Mouse (Mus musculus): ENCODE measurements around the gene Rasgef1c.
A peak's percentile ranks its signal among the peaks of the same experiment; 100 is the strongest.

The Rasgef1c gene

DNA sequence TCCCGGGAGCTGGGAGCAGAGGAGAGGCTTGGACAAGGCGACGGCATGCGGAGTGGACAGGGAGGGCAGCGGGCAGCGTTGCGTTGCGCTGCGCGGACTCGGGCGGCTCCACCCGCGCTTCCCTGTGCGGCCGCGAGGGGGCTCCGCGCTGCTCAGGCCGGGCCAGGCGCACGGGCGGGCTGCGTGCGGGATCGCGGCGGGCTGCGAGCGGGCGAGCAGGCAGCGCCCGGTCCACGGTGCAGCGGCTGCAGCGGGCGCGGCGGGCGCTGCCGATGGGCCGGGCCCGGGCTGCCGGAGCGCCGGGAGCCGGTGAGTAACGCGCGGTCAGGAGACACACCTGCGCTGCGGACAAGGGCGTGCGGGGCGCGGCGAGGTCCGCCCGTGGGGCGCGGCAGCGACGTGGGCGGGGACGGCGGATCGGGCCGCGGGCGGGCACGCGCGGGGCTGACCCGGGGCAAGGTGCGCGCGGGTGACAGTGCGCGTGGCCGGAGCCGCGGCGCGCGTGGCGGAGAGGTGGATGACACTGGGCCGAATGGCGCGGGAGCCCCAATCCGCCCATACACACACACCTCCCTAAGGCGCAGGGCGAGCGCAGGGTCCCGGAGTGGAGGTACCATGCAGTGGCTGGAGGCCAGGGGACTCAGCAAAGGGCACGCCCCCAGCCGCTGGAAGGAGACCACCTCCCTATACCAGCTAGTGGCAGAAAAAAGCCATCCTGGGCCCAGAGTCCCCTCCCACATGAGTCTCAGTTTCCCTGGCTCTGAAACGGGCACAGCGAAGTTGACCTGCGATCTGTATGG lies at the start of gene Rasgef1c:
TSS of gene Rasgef1c (plus strand) at position 177 of the 800 bp plus-strand sequence.
- DNase-seq (ENCODE audit: low spot score) = peak; percentile 43

DNA sequence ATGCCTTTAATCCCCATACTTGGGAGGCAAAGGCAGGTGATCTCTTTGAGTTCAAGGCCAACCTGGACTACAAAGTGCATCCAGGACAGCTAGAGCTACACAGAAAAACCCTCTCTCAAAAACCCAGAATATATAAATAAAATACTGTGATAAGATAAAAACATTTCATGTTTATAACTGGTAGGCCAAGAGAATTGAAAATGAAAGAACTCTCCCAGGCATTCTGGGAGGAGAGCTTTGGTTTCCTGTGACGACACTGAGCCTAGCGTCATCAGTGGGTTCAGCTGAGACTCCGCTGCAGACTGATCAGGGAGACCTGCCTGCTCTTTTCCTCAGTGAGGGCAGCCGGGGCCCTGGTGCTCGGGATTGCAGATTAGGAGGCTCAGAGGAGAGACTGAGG lies 46.5 kb upstream of the Rasgef1c start:
- DNase-seq (ENCODE audit: low spot score) = no peak

DNA sequence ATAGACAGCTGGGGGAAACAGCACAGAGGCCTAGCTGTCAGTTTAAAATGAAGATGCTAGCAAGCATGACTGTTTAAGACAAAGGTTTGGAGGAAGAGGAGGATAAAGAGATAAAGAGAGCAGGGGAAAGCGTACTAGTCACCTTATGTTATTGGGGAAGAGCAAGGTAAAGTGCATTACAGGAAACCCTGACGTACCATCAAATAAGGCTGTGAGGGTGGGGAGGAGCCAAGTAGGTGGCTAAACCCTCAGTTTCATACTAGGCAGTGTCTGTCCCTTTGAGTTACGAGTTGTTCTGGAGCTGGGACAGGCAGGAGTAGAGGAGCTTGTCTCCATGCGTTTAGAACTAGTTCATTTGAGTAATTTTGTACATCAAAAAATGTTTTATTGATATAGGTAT lies 40.5 kb upstream of the Rasgef1c start:
- no peak for DNase-seq (ENCODE audit: low spot score)

DNA sequence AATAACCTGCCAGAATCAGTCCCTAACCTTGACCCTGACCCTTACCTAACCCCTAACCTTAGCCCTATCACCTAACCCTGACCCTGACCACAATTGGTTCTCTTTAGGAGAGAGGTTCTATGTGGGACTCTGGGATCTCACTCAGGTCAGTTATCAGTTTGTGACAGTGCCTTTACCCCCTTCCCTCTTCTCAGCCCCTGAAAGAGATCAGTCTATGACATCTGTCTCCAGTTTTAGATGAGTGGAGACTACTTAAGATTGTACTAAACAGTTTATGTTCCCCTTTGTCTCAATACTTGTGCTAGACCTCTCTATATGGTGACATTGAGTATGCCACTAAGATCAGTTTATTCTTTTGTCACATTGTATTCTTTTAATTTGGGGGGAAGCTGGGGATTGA lies 37.7 kb upstream of the Rasgef1c start:
- DNase-seq (ENCODE audit: low spot score) = no peak

DNA sequence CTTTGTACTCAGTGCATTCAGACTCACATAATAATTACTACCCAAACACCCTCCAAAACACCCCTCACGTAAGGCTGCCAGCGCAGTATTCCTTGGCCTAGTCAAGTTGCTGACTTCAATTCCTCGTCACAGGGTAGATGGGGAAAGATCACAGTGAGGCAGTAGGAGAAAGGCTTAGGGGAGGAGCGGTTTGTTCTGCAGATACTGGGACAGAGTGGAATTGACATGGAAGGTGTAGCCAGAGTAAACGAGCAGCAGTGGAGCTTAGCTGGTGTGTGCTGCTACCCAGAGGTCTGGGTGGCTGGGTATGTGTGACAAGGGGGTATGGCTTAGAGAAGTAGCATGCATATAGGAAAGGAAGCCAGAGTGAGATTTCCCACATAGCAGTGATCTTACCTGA lies 34.3 kb upstream of the Rasgef1c start:
- DNase-seq (ENCODE audit: low spot score) = no peak

DNA sequence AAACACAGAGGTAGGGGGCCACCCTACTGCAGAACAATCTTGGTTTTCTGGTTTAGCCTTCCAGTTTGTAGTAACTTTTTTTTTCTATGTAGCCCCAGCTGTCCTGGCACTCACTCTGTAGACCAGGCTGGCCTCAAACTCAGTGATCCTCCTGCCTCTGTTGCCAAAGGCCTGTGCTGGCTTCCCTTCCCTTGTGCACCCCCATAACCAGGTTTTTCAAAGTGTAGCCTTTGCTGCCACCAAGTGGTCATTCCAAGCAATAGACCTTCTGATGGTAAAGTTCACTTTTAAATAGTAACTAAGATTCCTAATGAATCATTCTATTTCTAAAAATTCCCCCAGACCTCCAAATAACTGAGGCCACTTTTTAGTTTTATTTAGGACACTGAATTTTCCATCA lies 31.9 kb upstream of the Rasgef1c start:
- no peak for DNase-seq (ENCODE audit: low spot score)

DNA sequence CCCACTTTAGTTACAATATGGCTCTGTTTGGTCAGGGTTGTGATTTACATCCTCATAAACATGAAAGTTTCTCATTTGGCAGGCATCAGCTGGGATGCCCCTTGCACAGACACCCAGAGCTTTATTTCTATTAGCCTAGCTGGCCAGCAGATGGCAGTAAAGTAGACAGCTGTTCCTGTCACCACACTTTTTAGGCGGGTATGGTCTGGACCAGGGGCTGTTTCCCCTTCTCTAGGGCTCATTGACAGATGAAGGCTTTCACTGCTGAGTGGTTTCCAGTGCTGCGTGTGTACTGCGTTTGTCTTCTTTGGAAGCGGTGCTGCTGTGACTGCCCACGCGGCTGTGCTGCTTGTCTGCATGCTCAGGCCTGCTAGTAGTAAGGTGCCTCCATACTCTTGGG lies 29.7 kb upstream of the Rasgef1c start:
- DNase-seq (ENCODE audit: low spot score) = no peak

DNA sequence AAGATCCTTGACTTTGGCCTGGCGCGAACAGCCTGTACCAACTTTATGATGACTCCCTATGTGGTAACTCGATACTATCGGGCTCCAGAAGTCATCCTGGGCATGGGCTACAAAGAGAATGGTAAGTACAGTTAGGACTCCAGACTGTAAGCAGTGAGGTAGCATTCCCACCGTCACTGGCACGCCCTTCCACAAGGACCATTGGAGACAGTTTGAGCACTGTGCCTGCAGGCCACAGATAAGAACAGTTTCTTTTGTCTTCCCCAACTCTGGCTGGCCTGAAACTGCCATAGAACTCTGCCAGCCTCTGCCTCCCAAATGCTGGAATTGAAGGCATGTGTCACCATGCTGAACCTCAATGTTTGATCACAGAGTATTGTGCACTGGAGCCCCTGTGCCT lies 28.9 kb upstream of the Rasgef1c start:
- no peak for DNase-seq (ENCODE audit: low spot score)

DNA sequence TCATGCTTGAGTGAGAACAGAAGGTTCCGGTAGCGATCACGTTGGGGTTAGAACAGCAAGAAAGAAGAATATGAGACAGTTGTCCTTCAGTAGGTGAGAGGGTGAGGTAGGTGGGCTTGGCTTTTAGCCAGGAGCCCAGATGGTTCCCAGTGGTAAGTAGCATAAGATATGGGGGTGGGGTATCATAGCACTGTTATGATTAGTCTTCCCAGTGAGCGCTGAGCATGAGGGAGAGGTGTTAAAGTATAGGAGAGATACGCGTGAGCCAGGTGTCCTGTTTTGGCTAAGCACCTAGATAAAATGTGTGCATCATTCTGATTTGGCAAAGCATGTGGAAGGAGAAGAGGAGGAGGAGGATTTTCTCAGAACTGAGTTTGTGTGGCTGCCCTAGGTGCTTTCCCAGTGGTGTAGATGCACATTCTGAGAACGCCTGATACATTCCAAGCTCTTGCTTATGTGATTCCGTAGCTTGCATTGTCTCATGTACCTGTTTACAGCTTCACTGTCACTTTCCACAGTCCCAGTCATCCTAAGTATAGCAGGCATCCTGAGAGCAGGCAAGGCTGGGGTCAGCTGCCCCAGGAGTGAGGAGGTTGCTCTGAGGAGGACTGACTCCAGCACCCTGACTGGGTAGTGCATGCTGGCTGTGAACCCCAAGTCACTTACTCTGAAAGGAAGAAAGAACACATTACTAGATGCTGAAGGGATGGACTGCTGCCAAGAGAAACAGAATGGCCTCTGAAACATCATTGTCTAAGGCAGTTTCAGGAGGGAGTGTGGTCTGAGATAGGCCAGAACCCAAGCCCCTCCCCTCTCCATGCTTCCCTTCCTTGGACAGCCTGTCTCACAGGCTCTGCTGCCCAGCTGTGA lies 24.5 kb upstream of the Rasgef1c start:
- DNase-seq (ENCODE audit: low spot score) = no peak

DNA sequence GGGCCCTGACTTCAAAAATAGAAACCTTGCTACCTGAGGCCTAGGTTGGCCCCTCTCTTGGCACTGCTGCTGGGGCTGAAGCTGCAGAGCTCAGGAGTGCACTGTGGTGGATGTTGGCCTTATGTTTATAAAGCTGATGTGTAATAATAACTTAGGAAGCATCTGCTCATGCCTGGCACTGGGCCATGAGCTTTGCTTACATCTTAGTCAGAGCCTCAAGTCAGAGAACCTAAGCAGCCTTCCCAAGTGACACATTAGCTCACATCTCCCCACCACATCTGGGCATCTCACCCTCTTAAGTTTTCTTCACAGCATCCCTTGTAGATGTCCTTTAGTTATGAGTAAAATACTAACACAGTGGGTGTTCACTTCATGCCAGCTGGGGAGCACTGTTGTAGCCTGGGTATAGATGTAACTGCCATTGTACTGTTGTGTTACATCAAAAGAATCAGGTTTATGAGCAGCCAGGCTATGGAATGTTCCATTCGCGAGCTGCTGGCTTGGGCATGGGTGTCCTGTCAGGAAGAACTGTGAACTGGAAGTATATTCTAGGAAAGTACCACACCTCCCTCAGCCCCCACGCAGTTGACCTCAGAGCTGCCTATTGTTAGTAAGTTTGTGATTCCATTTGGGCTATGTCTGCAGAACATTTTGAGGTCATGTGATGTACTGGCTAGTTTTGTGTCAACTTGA lies 21.5 kb upstream of the Rasgef1c start:
- no peak for DNase-seq (ENCODE audit: low spot score)

DNA sequence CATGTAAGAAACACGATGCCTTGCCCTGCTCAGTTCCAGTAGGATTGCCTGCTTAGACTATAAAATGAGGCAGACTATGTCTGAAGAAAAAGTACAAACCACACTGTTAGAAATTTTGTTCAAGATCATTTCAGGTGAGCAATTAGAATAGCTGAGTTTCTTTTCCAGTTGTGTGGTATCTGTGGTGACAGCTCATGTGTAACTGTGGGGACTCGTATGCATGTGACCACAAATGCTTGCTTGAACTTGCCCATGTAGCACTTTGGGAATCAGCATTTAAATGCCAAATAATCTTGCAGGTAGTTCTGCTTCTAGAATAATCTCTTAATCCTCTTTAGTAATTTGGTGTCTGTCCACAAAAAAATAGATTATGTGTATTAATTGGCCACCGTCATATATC lies 18.2 kb upstream of the Rasgef1c start:
- no peak for DNase-seq (ENCODE audit: low spot score)

DNA sequence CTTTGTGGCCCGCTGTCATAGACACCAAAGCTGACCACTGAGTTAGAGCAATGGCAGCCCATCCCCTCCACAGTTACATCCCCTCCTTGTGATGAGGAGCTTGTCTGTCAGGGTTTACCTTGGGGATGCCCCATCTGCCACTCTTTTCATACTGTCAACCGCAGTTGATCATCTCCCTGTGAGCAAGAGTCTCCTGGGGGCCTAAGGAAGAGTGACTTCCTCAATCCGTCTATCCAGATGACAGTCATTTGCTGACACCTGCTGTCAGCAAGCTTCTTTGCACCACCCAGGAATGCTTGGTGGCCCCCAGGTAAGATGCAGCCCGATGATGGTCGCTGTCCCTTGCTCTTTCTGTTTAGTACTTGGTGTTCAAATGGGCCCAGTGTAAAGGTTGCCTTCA lies 13.2 kb upstream of the Rasgef1c start:
- DNase-seq (ENCODE audit: low spot score) = no peak

DNA sequence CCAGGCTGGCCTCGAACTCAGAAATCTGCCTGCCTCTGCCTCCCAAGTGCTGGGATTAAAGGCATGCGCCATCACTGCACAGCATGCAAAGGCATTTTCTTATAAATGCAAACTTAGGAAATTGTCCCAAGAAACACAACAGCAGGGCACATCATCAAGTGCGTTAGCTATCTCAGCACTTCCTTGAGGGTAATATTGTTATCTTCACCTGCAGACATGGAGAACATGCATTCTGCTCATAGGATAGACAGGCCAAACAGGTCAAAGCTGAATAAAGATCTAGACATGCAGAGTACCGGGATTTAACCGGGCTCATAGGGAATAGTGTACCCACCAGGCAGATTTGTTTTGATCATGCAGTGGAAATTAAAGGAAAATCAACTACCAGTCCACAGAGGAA lies 9.6 kb upstream of the Rasgef1c start:
- no peak for DNase-seq (ENCODE audit: low spot score)

DNA sequence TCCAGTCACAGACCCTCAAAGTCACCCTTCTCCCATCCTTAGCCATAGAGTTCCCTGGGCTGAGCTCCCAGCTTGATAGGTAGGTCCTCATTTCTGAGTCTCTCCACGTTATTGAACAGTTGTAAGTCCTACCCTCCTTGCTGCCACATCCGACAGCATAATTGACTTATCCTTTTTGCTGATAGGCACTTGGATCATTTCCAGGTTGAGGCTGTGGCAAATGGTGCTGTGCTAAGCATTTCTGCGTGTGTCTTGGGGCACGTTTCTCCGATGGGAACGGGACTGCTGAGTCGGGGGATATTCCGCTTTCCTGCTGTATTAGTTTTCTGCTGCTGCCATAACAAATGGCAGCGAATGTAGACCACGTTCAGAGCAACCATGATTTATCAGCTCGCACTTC lies 7.8 kb upstream of the Rasgef1c start:
- DNase-seq (ENCODE audit: low spot score) = no peak

DNA sequence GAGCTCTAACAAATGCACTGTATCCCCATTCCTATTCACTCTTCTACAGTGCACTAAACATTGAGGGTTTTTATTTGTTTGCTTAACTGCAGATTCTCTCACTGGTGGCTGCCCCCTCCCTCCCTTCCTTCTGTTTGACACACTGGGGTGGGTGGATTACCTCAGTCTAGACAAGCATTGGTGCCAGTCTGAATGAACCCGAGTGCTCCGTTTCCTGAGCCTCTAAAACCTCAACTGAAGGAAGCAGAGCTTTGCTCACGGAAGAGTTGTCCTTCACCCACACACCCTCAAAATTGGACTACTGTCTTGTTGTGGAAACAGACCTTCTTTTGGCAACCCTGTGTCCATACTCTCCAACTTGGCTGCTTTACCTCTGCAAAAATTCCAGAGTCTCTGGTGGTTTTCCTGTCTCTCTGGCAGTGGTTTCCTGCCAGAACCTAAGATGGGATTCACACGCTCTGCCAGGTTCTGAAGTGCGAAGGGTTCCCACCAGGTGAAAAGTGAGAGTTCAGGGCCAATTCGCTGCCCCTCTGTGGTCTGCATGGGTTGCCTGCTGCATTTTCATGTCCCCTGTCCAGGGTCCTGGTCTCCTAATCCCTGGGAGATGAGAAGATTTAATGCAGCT lies 5.6 kb upstream of the Rasgef1c start:
- DNase-seq (ENCODE audit: low spot score) = no peak

DNA sequence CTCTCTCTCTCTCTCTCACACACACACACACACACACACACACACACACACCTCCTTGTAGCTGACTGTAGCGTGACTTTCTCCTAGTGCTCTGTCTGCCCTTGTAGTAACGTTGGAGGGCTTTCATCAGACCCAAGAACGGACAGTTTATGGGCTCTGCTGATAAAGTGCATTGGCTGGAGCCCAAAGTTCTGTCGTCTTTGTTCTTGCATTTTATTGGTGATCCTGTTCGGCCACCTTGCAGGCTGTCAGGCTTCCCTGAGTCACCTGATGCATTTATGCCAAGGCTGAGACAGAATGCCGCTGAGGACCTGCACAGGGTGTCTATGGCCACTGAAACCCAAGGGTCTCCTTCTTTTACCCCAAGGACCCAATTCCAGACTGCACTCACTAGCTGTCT lies 1.6 kb upstream of the Rasgef1c start:
- no peak for DNase-seq (ENCODE audit: low spot score)

DNA sequence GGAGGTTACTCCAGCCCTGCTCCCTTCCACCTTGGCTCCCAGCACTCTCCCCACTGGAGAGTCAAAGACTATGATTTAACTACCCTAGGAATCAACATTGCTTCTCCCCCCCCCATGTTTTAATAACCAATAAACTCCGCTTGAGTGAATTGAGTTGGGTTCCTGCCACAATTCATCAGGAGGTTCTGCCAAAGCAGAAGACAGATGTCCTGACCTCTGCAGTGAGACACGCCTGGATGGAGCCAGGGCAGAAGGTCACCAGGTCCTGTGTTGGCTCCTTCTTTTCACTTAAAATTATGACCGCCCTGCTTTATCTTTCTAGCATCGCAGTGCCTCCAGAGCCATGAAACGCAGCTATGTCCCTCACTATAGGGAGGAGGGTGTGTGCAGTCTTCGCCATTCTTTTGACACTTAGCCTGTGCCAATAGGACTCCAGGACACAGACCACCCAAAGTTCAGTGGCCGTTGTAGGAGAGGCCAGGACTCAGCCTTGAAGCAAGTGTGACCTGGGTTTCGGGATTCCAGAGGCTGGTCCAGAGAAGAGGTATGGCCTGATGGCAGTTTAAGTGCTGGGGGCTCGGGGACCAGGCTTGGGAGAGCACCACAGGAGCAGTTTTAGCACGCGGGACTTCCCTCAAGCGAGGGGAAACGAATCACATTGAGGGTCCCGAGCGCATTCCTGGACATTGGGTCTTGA lies 525 bp upstream of the Rasgef1c start:
- DNase-seq (ENCODE audit: low spot score) = no peak

DNA sequence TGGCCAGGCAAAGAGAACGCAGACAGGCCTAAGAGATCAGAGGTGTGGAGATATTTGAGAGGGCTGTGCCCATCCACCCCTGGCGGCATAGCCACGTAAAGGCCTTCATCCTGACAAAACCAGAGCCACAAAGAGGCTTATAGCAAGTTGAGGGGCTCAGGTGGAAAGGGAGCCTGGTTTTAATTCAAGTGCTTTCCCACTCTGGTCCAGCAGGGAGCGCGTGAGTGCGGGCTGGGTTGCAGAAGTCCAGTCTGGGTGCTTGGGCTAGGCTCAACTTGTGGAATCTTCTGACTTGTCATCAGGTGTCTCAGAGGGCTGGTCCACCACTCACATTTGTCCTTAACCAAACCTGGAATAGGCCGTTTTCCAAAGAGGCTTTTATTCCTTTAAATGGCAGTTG lies 1.7 kb downstream of the Rasgef1c start:
- DNase-seq (ENCODE audit: low spot score) = peak; percentile 72

DNA sequence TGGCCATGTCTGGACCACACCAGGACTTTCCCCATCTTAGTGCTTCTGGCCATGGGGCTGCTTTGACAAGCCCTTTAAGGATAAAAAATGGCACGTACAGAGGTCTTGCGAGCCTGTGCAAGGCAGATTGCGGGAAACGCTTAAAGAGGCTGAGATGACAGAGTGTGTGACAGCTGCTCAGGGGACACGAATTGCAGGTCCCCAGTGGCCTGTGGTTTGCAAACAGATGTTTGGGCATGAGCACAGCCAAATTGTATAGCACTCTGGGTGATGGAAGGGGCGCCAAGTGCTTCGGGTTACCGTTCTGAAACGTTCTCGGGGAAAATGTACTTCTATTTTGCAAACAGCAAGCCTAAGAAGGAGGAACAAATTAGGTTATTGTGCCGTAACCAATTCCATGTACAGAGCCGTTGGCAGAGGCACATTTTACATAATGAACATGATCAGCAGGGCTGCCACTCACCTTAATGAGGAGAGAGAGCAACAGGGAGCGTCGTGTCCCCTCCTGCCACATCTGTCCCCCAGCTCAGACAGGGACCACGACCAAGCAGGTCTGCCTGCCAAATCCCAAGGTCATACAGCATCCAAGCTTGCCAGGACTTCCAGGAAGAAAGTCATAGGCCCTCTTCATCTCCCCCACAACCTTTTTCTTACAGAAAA lies 17.0 kb downstream of the Rasgef1c start:
- no peak for DNase-seq (ENCODE audit: low spot score)

DNA sequence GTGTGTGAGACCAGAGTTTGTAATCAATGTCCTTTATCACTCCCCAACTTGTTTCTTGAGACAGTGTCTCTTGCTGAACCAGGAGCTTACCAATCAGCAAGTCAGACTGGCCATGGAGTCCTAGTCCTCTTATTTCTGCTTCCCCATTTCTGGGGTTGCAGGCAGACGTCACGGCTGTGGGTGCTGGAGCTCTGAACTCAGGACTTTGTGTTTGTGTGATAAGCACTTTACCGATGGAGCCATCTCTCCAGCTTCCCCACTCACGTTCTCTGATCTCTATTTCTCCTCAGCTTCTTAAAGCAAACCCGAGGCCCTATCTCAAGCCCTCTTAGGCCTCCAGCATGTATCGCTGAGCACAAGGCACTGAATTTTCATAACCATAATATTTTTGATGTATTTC lies 17.7 kb downstream of the Rasgef1c start:
- DNase-seq (ENCODE audit: low spot score) = no peak

DNA sequence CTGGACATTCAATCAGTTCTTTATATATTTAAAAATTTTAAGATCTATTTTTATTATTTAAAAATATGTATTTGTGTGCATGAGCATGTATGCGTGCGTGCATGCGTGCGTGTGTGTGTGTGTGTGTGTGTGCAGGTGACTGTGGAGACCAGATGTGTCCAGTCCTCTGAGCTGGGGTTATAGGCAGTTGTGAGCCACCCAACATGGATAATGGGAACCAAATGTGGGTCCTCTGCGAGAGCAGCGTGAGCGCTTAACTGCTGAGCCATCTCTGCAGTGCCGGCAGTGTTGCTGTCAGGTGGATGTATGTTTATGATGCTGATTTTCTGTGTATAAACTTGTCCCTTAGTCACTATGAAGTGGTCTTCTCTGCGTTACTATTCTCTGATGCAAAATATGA lies 21.9 kb downstream of the Rasgef1c start:
- no peak for DNase-seq (ENCODE audit: low spot score)

Measured in ovary, postnatal 10 days (tissue).